Mouse (Mus musculus): ENCODE results near the gene Slc38a3.

DNA sequence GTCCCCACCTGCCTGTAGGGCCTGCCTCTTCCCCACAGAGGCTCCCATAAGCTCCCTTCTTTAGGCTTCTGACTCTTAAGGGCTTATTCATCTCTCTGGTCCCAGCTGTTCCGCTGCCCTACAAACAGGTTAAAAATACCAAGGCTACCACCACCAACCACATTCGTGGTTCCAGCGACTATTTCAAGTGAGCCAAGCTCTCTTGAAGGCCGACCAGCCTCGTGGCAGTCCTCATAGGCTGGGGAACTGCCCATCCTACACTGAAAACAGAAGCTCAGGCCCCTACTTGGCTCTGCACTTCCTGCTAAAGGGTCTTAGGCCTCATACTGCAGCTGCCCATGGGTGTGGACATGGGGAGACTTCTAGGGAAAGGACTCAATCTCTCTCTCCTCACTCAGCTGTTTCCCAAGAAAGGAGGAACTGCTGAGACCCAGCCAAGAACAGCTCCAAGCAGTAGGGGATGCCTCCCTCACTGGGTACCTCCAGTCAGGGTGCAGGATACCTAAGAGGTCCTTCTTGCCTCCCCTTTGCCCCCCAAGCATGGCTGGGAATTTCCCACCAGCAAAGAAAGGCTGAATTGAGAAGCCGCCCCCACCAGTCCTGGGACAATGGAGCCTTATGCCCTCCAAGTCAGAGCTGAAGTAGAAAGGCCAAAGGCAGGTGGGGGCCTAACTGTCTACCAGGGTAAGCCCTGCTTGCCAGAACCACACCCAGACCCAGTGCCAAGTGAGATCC, 57.7 kb downstream of the Slc38a3 start:
- TF ChIP-seq CTCF (IDR thresholded peaks at IDR 0.05; ENCODE audit: low read depth), result no peak
- TF ChIP-seq EP300 (IDR thresholded peaks at IDR 0.05; ENCODE audit: low read depth), result no peak

Measured in liver, embryonic 14.5 days (tissue).